Mouse (Mus musculus) erythroblast, embryonic 14.5 days (primary cell): ENCODE data around the gene Actn4. TPM values are rescaled to one million over a fixed set of nuclear protein-coding genes. Genes with fewer than 3 reads are reported as not detected.
"Not testable (repeated sequence)": the region's sequence is repeated elsewhere in the genome, so short reads cannot be mapped to it uniquely, and the experiment has no call there.

ENCODE experiments used
- H3K27me3 ChIP-seq: 2 replicates; pipeline ENCODE4 v1.6.1; 2012; ENCODE audit warnings: inconsistent platforms; ENCODE audit not compliant: control insufficient read depth
- H3K36me3 ChIP-seq: 2 replicates; pipeline ENCODE4 v1.6.1; 2012; ENCODE audit warnings: mild to moderate bottlenecking, inconsistent platforms; ENCODE audit not compliant: control insufficient read depth
- H3K4me1 ChIP-seq: 2 replicates; pipeline ENCODE4 v1.6.1; 2012; ENCODE audit warnings: inconsistent platforms; ENCODE audit not compliant: control insufficient read depth
- H3K4me3 ChIP-seq: replicated peaks from 2 replicates; pipeline ENCODE3; 2012; ENCODE audit warnings: moderate library complexity, mild to moderate bottlenecking, inconsistent platforms
- H3K9me3 ChIP-seq: 2 replicates; pipeline ENCODE4 v1.6.1; 2012; ENCODE audit warnings: low read length, inconsistent platforms, mixed read lengths; ENCODE audit not compliant: control insufficient read depth
- GATA1 ChIP-seq: IDR thresholded peaks from 2 replicates; pipeline ENCODE4 v1.6.1; 2012; ENCODE audit warnings: low read length, inconsistent platforms, mixed read lengths
- TAL1 ChIP-seq: IDR thresholded peaks from 3 replicates; pipeline ENCODE4 v1.6.1; 2012; ENCODE audit warnings: low read length, inconsistent platforms, mixed read lengths
- polyA plus RNA-seq: library from polyadenylated mRNA; stranded (reverse); fragments of >175 nt; gene quantifications from 2 replicates; pipeline ENCODE4 v1.2.3, GENCODE M21; 2012

The Actn4 gene
- polyA plus RNA-seq, 1 experiment, result 86.9 TPM

DNA sequence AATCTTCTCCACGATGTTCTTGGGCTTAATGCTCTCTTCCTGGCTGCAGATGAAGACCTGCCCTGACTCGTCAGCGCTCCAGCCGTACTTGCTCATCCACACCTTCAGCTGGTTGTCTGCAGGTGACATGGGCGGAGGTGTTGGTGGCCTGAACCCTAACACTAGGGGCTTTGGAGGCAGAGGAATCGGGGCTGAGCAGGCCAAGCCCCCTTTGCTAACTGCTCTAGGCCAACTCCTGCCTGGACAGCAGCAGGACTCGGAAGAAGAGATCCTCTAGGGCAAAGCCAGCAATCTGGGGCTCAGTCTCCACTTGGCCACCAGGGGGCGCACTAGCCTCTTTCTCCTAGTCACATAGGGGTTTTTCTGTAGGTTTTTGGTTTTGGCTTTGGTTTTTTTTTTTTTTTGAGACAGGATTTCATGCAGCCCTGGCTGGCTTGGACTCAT, 10.4 kb upstream of the Actn4 start:
- Histone ChIP-seq H3K4me1 (peaks cover 39% of the 10 kb centered on the region), H3K36me3 (peaks cover 74% of the 10 kb centered on the region)

GRCm38 (mm10) chr7:28971770-28972269, 9.7 kb upstream of the Actn4 start:
- Histone ChIP-seq H3K9me3 (no peaks in the 10 kb centered on the region), H3K4me3 (no peak overlapping the region), H3K27me3 (no peaks in the 10 kb centered on the region), H3K4me1 (peaks cover 38% of the 10 kb centered on the region), H3K36me3 (peaks cover 67% of the 10 kb centered on the region)
- no peak for TF ChIP-seq TAL1

More for the DNA sequence above, 10.4 kb upstream of the Actn4 start:
- Histone ChIP-seq H3K9me3 (no peaks in the 10 kb centered on the region), H3K27me3 (no peaks in the 10 kb centered on the region), H3K4me3 (no peak overlapping the region)
- TF ChIP-seq TAL1 (no peak), GATA1 (no peak)

GRCm38 (mm10) chr7:28971029-28971428, 8.9 kb upstream of the Actn4 start:
- Histone ChIP-seq H3K4me1 (peaks cover 35% of the 10 kb centered on the region), H3K9me3 (no peaks in the 10 kb centered on the region), H3K36me3 (peaks cover 59% of the 10 kb centered on the region)

DNA sequence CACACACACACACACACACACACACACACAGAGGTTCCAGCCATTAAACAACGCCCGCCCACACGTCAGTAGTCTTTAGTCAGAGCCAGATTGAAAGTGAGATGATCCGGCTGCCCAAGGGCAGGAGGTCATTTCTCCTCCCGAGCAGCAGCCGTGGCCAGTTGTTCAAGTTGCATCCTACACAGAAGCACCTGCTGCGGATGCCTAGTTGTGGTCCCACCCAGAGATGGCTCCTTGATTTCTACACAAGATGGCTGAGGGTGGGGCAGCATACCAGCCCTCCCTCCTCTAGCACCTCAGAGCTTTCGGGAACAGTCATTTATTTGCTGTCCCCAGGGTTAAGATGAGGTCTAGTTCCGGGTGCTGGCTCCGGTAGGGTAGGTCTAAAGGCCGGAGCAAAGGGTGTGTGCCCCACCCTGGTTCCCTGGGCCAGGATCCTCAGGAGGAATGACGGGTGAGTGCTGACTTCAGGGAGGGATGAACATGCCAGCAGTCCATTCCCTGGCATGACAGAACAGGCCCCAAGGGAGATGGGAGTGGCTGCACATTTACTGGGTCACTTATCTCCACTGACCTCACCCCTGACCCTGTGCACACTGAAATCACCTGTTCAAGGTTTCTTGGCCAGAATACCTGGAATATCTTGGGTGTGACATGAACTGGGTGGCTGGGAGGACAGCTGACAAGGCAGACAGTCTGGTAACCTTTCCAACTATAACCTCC, 7.7 kb upstream of the Actn4 start:
- Histone ChIP-seq H3K4me3 (no peak overlapping the region), H3K27me3 (no peaks in the 10 kb centered on the region), H3K36me3 (peaks cover 51% of the 10 kb centered on the region), H3K9me3 (no peaks in the 10 kb centered on the region), H3K4me1 (peaks cover 36% of the 10 kb centered on the region)
- TF ChIP-seq TAL1 (no peak), GATA1 (no peak)

More at GRCm38 (mm10) chr7:28971029-28971428, 8.9 kb upstream of the Actn4 start:
- no peak for TF ChIP-seq GATA1
- no peak for TF ChIP-seq TAL1
- no peak overlapping the region for H3K4me3 ChIP-seq
- no peaks in the 10 kb centered on the region for H3K27me3 ChIP-seq

- TF ChIP-seq GATA1 (no peak), TAL1 (no peak)
- Histone ChIP-seq H3K27me3 (no peaks in the 10 kb centered on the region), H3K4me1 (peaks cover 39% of the 10 kb centered on the region), H3K4me3 (no peak overlapping the region), H3K36me3 (peaks cover 46% of the 10 kb centered on the region), H3K9me3 (no peaks in the 10 kb centered on the region)
Measured at GRCm38 (mm10) chr7:28969271-28969670, 7.1 kb upstream of the Actn4 start.

DNA sequence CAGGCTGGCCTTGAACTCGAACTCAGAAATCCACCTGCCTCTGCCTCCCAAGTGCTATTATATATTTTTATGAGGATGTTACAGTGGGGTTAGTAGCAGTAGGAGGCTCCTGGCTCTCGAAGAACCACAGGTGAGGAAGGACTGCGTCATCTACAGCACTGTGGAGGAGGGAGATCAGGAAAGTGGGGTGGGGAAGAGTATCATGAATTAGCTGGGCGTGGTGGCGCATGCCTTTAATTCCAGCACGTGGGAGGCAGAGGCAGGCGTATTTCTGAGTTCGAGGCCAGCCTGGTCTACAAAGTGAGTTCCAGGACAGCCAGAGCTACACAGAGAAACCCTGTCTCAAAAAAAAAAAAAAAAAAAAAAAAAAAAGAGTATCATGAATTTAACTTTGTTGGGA, 6.0 kb upstream of the Actn4 start:
- not testable (repeated sequence) for H3K4me3 ChIP-seq, H3K9me3 ChIP-seq, H3K27me3 ChIP-seq
- peaks cover 34% of the 10 kb centered on the region for H3K36me3 ChIP-seq
- H3K4me1 ChIP-seq, result peaks cover 40% of the 10 kb centered on the region

GRCm38 (mm10) chr7:28966751-28967505, 4.8 kb upstream of the Actn4 start:
- TF ChIP-seq GATA1 (no peak), TAL1 (no peak)
- Histone ChIP-seq H3K9me3 (no peaks in the 10 kb centered on the region), H3K4me3 (no peak overlapping the region), H3K27me3 (no peaks in the 10 kb centered on the region), H3K4me1 (peaks cover 42% of the 10 kb centered on the region), H3K36me3 (peaks cover 25% of the 10 kb centered on the region)

GRCm38 (mm10) chr7:28966181-28966580, 4.0 kb upstream of the Actn4 start:
- TF ChIP-seq TAL1 (no peak), GATA1 (no peak)
- Histone ChIP-seq H3K36me3 (peaks cover 17% of the 10 kb centered on the region), H3K4me3 (no peak overlapping the region), H3K9me3 (no peaks in the 10 kb centered on the region), H3K4me1 (peaks cover 41% of the 10 kb centered on the region), H3K27me3 (no peaks in the 10 kb centered on the region)

- H3K36me3 ChIP-seq, result peaks cover 14% of the 10 kb centered on the region
- no peak for TF ChIP-seq TAL1
- no peak for TF ChIP-seq GATA1
Measured at GRCm38 (mm10) chr7:28965346-28965840, 3.3 kb upstream of the Actn4 start.

More at GRCm38 (mm10) chr7:28965346-28965840, 3.3 kb upstream of the Actn4 start:
- peaks cover 42% of the 10 kb centered on the region for H3K4me1 ChIP-seq
- no peaks in the 10 kb centered on the region for H3K27me3 ChIP-seq
- H3K9me3 ChIP-seq, result no peaks in the 10 kb centered on the region
- H3K4me3 ChIP-seq, result no peak overlapping the region
